Mouse (Mus musculus): Measurements from ENCODE around the gene Asb4.
A peak's percentile ranks its signal among the peaks of the same experiment; 100 is the strongest.

Asb4 gene

GRCm38 (mm10) chr6:5396797-5397196 is 13.6 kb downstream of the Asb4 start:
- DNase-seq, result no peak

GRCm38 (mm10) chr6:5401394-5401793 is 18.2 kb downstream of the Asb4 start:
- DNase-seq, result peak; percentile 65

- DNase-seq, result no peak
Measured at GRCm38 (mm10) chr6:5403095-5403815, 20.1 kb downstream of the Asb4 start.

GRCm38 (mm10) chr6:5404016-5404415 is 20.8 kb downstream of the Asb4 start:
- DNase-seq, result no peak

GRCm38 (mm10) chr6:5408451-5409177 is 25.4 kb downstream of the Asb4 start:
- no peak for DNase-seq

GRCm38 (mm10) chr6:5409676-5410075 is 26.5 kb downstream of the Asb4 start:
- no peak for DNase-seq

- peak; percentile 80 for DNase-seq
Measured at GRCm38 (mm10) chr6:5410697-5411391, 27.7 kb downstream of the Asb4 start.

GRCm38 (mm10) chr6:5413282-5413681 is 30.1 kb downstream of the Asb4 start:
- peak; percentile 23 for DNase-seq

- DNase-seq, result no peak
Measured at GRCm38 (mm10) chr6:5421442-5421841, 38.3 kb downstream of the Asb4 start.

GRCm38 (mm10) chr6:5422386-5422785 is 39.2 kb downstream of the Asb4 start:
- DNase-seq, result no peak

GRCm38 (mm10) chr6:5423594-5423993 is 40.4 kb downstream of the Asb4 start:
- DNase-seq, result no peak

- DNase-seq, result no peak
Measured at GRCm38 (mm10) chr6:5427033-5427432, 43.8 kb downstream of the Asb4 start.

- DNase-seq, result no peak
Measured at GRCm38 (mm10) chr6:5429562-5429961, 46.4 kb downstream of the Asb4 start.

GRCm38 (mm10) chr6:5429982-5430550 is 46.9 kb downstream of the Asb4 start:
- no peak for DNase-seq

- DNase-seq, result no peak
Measured at GRCm38 (mm10) chr6:5433887-5434286, 50.7 kb downstream of the Asb4 start.

- DNase-seq, result no peak
Measured at GRCm38 (mm10) chr6:5437757-5438156, 54.6 kb downstream of the Asb4 start.

GRCm38 (mm10) chr6:5441221-5441620 is 58.0 kb downstream of the Asb4 start:
- no peak for DNase-seq

GRCm38 (mm10) chr6:5442316-5443085 is 59.3 kb downstream of the Asb4 start:
- peak; percentile 50 for DNase-seq

- DNase-seq, result peak; percentile 54
Measured at GRCm38 (mm10) chr6:5443104-5443863, 60.1 kb downstream of the Asb4 start.

GRCm38 (mm10) chr6:5444331-5444898 is 61.2 kb downstream of the Asb4 start:
- no peak for DNase-seq

GRCm38 (mm10) chr6:5447013-5447412 is 63.8 kb downstream of the Asb4 start:
- no peak for DNase-seq
